Mouse (Mus musculus): Measurements from ENCODE around the gene Prss21.
A peak's percentile ranks its signal among the peaks of the same experiment; 100 is the strongest.
"Not testable (repeated sequence)": the region's sequence is repeated elsewhere in the genome, so short reads cannot be mapped to it uniquely, and the experiment has no call there.

Prss21 gene

GRCm38 (mm10) chr17:23862926-23863325 lies 4.9 kb upstream of the Prss21 start:
- no peak for DNase-seq (ENCODE audit: low spot score)

- DNase-seq (ENCODE audit: low spot score): no peak
Observed at GRCm38 (mm10) chr17:23868513-23868912, 657 bp downstream of the Prss21 start.

- DNase-seq (ENCODE audit: low spot score): peak; percentile 49
Observed at GRCm38 (mm10) chr17:23873884-23874856, 6.3 kb downstream of the Prss21 start.

- no peak for DNase-seq (ENCODE audit: low spot score)
Observed at GRCm38 (mm10) chr17:23876741-23877140, 8.9 kb downstream of the Prss21 start.

GRCm38 (mm10) chr17:23877166-23877565 lies 9.3 kb downstream of the Prss21 start:
- DNase-seq (ENCODE audit: low spot score): no peak

- DNase-seq (ENCODE audit: low spot score): not testable (repeated sequence)
Observed at GRCm38 (mm10) chr17:23880576-23880975, 12.7 kb downstream of the Prss21 start, which contains the start of the genes Dcpp1 and Dcpp2. TSS of gene Dcpp1 (plus strand) at chr17:23880876. TSS of gene Dcpp2 (plus strand) at chr17:23880880.

GRCm38 (mm10) chr17:23917158-23917557 lies 49.3 kb downstream of the Prss21 start, which contains the start of gene Dcpp3:
TSS of gene Dcpp3 (plus strand) at chr17:23917458.
- not testable (repeated sequence) for DNase-seq (ENCODE audit: low spot score)

Measured in urinary bladder, postnatal 25 days (tissue).